Mouse (Mus musculus) stomach, embryonic 15.5 days (tissue): ENCODE results near the gene Capza1. TPM values are rescaled to one million over a fixed set of nuclear protein-coding genes. Genes with fewer than 3 reads are reported as not detected.
"Not testable (repeated sequence)": the region's sequence is repeated elsewhere in the genome, so short reads cannot be mapped to it uniquely, and the experiment has no call there.

Source experiments
- ATAC-seq: fragments of 200-750 bp; cut with Nextera tagmentation; 2 replicates; pipeline ENCODE4 v1.8.0; 2017; ENCODE audit warnings: low read depth, moderate number of reproducible peaks, moderate TSS enrichment; ENCODE audit not compliant: insufficient read depth, low FRiP score
- H3K27ac ChIP-seq: fragments of 300-500 bp; sonication (generic); 2 replicates; pipeline ENCODE4 v1.5.1; 2015; ENCODE audit warnings: mild to moderate bottlenecking, inconsistent platforms
- H3K27me3 ChIP-seq: fragments of 300-500 bp; sonication (generic); replicated peaks from 2 replicates; pipeline ENCODE4 v1.6.1; 2015; ENCODE audit warnings: inconsistent platforms
- H3K36me3 ChIP-seq: fragments of 300-500 bp; sonication (generic); 2 replicates; pipeline ENCODE4 v1.6.1; 2015; ENCODE audit warnings: inconsistent platforms
- H3K4me1 ChIP-seq: fragments of 300-500 bp; sonication (generic); 2 replicates; pipeline ENCODE4 v1.6.1; 2015; ENCODE audit warnings: inconsistent platforms
- H3K4me2 ChIP-seq: fragments of 300-500 bp; sonication (generic); 2 replicates; pipeline ENCODE4 v1.6.1; 2015; ENCODE audit warnings: mild to moderate bottlenecking, inconsistent platforms
- H3K4me3 ChIP-seq: fragments of 300-500 bp; sonication (generic); replicated peaks from 2 replicates; pipeline ENCODE4 v1.5.1; 2015; ENCODE audit warnings: inconsistent platforms
- H3K9ac ChIP-seq: fragments of 300-500 bp; sonication (generic); 2 replicates; pipeline ENCODE4 v1.6.1; 2015; ENCODE audit warnings: inconsistent platforms
- H3K9me3 ChIP-seq: fragments of 300-500 bp; sonication (generic); 2 replicates; pipeline ENCODE4 v1.6.1; 2016; ENCODE audit warnings: inconsistent platforms
- WGBS: fragments of 180-500 bp; shearing (Covaris S2); methylation state at CpG from one replicate; pipeline ENCODE4 v1.1.7; 2015; 5-methylcytosine and 5-hydroxymethylcytosine counted together
- polyA plus RNA-seq: library from polyadenylated mRNA; unstranded; fragments of >200 nt; fragmentation: Nextera tagmentation; extraction: Ambion mirVana; gene quantifications from 2 replicates; pipeline ENCODE4 v1.2.1, GENCODE M21; 2015

Capza1 gene
- polyA plus RNA-seq, 1 experiment from 2014 or later: 178 TPM

GRCm38 (mm10) chr3:104815346-104815745, 49.0 kb downstream of the Capza1 start:
- Histone ChIP-seq H3K27me3 (no peaks in the 10 kb centered on the region), H3K4me3 (no peak overlapping the region), H3K4me2 (no peak overlapping the region), H3K9ac (no peak overlapping the region), H3K9me3 (no peaks in the 10 kb centered on the region), H3K27ac (no peak overlapping the region), H3K4me1 (peaks cover 17% of the 10 kb centered on the region; the same call in 1 of the 2 replicates), H3K36me3 (no peaks in the 10 kb centered on the region; the same call in 1 of the 2 replicates)
- WGBS: 77% methylated on average over 2 of the region's 2 CpGs
- ATAC-seq: no peak

DNA sequence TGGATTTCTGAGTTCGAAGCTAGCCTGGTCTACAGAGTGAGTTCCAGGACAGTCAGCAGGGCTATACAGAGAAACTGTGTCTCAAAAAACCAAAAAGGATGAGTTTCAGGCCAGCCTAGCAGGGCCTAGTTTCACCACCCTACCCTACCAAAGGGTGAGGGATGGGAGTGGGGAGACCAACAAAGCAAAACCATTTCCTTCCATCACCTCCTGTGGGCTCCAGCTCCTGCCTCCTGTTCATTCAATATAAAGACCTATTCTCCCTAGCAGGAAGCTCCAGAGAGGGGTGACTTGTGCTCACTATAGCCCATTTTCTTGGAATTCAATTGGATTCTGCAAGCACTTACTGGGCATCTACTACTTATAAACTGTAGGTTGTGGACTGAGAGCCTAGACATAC, 49.6 kb downstream of the Capza1 start:
- Histone ChIP-seq H3K27ac (no peak overlapping the region), H3K4me2 (no peak overlapping the region), H3K27me3 (no peaks in the 10 kb centered on the region), H3K9ac (no peak overlapping the region), H3K4me1 (peaks cover 17% of the 10 kb centered on the region; the same call in 1 of the 2 replicates), H3K36me3 (no peaks in the 10 kb centered on the region; the same call in 1 of the 2 replicates), H3K4me3 (no peak overlapping the region), H3K9me3 (no peaks in the 10 kb centered on the region)
- no peak for ATAC-seq
- WGBS: 93% methylated on average over 1 of the region's 1 CpGs

- not testable (repeated sequence) for H3K4me3 ChIP-seq, ATAC-seq, H3K36me3 ChIP-seq, H3K9ac ChIP-seq, H3K4me2 ChIP-seq, H3K27me3 ChIP-seq, H3K9me3 ChIP-seq, H3K27ac ChIP-seq
- H3K4me1 ChIP-seq: peaks cover 13% of the 10 kb centered on the region; the same call in 1 of the 2 replicates
- WGBS: 83% methylated on average over 7 of the region's 7 CpGs
Observed at GRCm38 (mm10) chr3:104813227-104813626, 51.1 kb downstream of the Capza1 start.

DNA sequence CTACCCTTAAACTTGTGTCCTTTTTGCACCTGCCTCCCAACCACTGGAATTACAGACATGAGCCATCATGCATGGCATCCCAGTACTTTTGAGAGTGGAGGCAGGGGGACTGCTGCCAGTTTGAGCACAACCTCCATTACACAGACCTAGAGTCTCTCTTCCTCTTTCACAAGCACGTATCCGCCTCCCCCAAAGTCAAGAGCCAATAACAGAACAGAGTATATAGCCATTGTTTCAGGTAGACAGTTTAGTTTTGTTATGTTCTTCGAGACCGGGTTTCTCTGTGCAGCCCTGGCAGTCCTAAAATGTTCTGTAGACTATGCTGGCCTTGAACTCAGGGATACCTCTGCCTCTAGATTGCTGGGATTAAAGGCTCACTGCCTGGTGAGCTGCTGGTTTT, 52.1 kb downstream of the Capza1 start:
- no peaks in the 10 kb centered on the region; the same call in 1 of the 2 replicates for H3K36me3 ChIP-seq
- H3K4me3 ChIP-seq: no peak overlapping the region
- peaks cover 13% of the 10 kb centered on the region; the same call in 1 of the 2 replicates for H3K4me1 ChIP-seq
- no peak overlapping the region for H3K4me2 ChIP-seq
- H3K9me3 ChIP-seq: no peaks in the 10 kb centered on the region
- WGBS: 69% methylated on average over 4 of the region's 4 CpGs
- no peaks in the 10 kb centered on the region for H3K27me3 ChIP-seq
- H3K27ac ChIP-seq: no peak overlapping the region; the same call in 1 of the 2 replicates
- ATAC-seq: no peak
- H3K9ac ChIP-seq: no peak overlapping the region

GRCm38 (mm10) chr3:104811752-104812151, 52.6 kb downstream of the Capza1 start:
- peak; percentile 72 for ATAC-seq
- Histone ChIP-seq H3K36me3 (no peaks in the 10 kb centered on the region; the same call in 1 of the 2 replicates), H3K4me1 (peaks cover 9% of the 10 kb centered on the region; the same call in 1 of the 2 replicates), H3K27ac (no peak overlapping the region), H3K4me2 (no peak overlapping the region), H3K4me3 (no peak overlapping the region), H3K9me3 (no peaks in the 10 kb centered on the region), H3K9ac (no peak overlapping the region), H3K27me3 (no peaks in the 10 kb centered on the region)
- WGBS: 44% methylated on average over 3 of the region's 3 CpGs

GRCm38 (mm10) chr3:104805539-104805938, 58.8 kb downstream of the Capza1 start:
- Histone ChIP-seq H3K36me3 (peaks cover 28% of the 10 kb centered on the region), H3K9me3 (no peaks in the 10 kb centered on the region), H3K27ac (no peak overlapping the region), H3K4me1 (no peaks in the 10 kb centered on the region), H3K4me2 (no peak overlapping the region), H3K9ac (no peak overlapping the region), H3K4me3 (no peak overlapping the region), H3K27me3 (no peaks in the 10 kb centered on the region)
- WGBS: 75% methylated on average over 9 of the region's 9 CpGs
- ATAC-seq: no peak

GRCm38 (mm10) chr3:104804312-104804711, 60.0 kb downstream of the Capza1 start:
- no peak overlapping the region for H3K9ac ChIP-seq
- no peak overlapping the region for H3K4me3 ChIP-seq
- H3K36me3 ChIP-seq: peaks cover 40% of the 10 kb centered on the region
- H3K9me3 ChIP-seq: no peaks in the 10 kb centered on the region
- H3K4me1 ChIP-seq: no peaks in the 10 kb centered on the region
- no peak for ATAC-seq
- no peak overlapping the region for H3K27ac ChIP-seq
- WGBS: 93% methylated on average over 10 of the region's 10 CpGs
- no peak overlapping the region for H3K4me2 ChIP-seq
- H3K27me3 ChIP-seq: no peaks in the 10 kb centered on the region

GRCm38 (mm10) chr3:104801481-104801880, 62.8 kb downstream of the Capza1 start:
- no peak overlapping the region for H3K4me2 ChIP-seq

DNA sequence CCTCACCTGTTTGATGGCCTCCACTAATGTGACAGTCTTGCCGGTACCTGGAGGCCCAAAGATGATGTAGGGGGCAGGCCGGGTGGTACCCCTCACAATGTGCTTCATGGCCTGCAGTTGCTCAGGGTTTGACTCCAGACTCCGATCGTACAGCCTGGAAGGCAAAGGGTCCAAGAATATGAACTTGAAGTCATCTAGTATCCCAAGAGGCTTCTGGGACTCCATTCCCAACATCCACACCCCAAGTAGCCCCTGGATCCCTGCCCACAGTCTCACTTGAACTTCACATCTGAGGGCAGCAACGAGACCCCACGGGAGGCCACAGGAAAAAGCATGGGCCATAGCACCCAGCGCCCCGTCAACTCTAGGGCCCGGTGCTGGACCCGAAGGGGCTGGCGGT, 63.6 kb downstream of the Capza1 start:
- peaks cover 5% of the 10 kb centered on the region; the same call in 1 of the 2 replicates for H3K4me1 ChIP-seq
- no peak for ATAC-seq
- no peak overlapping the region for H3K27ac ChIP-seq
- no peaks in the 10 kb centered on the region for H3K27me3 ChIP-seq
- H3K36me3 ChIP-seq: peaks cover 53% of the 10 kb centered on the region
- H3K4me2 ChIP-seq: no peak overlapping the region
- H3K4me3 ChIP-seq: no peak overlapping the region
- no peak overlapping the region for H3K9ac ChIP-seq
- WGBS: 93% methylated on average over 11 of the region's 11 CpGs
- no peaks in the 10 kb centered on the region for H3K9me3 ChIP-seq

More at GRCm38 (mm10) chr3:104801481-104801880, 62.8 kb downstream of the Capza1 start:
- ATAC-seq: no peak
- 94% methylated on average over 6 of the region's 6 CpGs for WGBS
- Histone ChIP-seq H3K27me3 (no peaks in the 10 kb centered on the region), H3K27ac (no peak overlapping the region), H3K9ac (no peak overlapping the region), H3K36me3 (peaks cover 51% of the 10 kb centered on the region), H3K9me3 (no peaks in the 10 kb centered on the region), H3K4me3 (no peak overlapping the region), H3K4me1 (no peaks in the 10 kb centered on the region)

DNA sequence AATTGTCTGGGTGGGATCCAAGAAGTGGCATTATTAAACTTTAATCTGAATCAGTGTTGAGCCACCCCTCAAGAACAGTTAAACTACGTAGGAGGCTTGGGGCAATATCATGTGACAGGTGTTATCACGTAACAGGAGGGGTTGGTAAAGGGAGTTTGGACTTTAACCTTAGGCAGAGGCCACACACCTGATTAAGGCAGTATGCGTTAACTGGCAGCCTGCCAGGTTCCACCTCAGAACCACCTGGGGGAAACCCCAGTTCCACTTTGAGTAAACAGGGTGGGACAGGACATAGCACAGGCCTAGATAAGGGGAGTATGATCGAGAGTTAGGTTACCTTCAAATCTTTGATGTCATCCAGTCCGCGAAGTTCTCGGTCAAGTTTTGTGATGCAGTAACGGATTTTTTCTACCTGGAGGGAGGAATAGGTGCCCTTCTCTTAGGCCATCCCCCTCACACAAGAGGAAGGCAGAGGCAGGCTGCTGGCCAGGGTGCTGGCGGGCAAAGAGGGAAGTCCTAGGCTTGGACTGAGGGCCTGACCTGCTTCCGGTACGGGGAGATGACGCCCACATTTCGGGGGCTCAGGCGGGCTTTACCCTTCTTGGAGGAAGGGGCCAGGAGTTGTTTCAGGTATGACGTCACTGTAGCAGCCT, 67.7 kb downstream of the Capza1 start:
- H3K27ac ChIP-seq: peak overlapping the region; percentile 86
- H3K4me3 ChIP-seq: no peak overlapping the region
- peak; percentile 82 for ATAC-seq
- H3K4me1 ChIP-seq: peaks cover 43% of the 10 kb centered on the region
- H3K27me3 ChIP-seq: no peaks in the 10 kb centered on the region
- no peak overlapping the region for H3K4me2 ChIP-seq
- no peaks in the 10 kb centered on the region for H3K9me3 ChIP-seq
- peaks cover 44% of the 10 kb centered on the region for H3K36me3 ChIP-seq
- H3K9ac ChIP-seq: no peak overlapping the region
- 62% methylated on average over 15 of the region's 15 CpGs for WGBS

GRCm38 (mm10) chr3:104795661-104796340, 68.5 kb downstream of the Capza1 start:
- Histone ChIP-seq H3K4me2 (0 out of 2 replicates have a peak overlapping the region, but pooled peaks have one; percentile 1), H3K27me3 (no peaks in the 10 kb centered on the region), H3K4me3 (no peak overlapping the region), H3K36me3 (peaks cover 36% of the 10 kb centered on the region), H3K4me1 (peaks cover 50% of the 10 kb centered on the region), H3K27ac (peak overlapping the region; percentile 86), H3K9me3 (no peaks in the 10 kb centered on the region), H3K9ac (no peak overlapping the region)
- ATAC-seq: no peak
- 69% methylated on average over 15 of the region's 15 CpGs for WGBS

DNA sequence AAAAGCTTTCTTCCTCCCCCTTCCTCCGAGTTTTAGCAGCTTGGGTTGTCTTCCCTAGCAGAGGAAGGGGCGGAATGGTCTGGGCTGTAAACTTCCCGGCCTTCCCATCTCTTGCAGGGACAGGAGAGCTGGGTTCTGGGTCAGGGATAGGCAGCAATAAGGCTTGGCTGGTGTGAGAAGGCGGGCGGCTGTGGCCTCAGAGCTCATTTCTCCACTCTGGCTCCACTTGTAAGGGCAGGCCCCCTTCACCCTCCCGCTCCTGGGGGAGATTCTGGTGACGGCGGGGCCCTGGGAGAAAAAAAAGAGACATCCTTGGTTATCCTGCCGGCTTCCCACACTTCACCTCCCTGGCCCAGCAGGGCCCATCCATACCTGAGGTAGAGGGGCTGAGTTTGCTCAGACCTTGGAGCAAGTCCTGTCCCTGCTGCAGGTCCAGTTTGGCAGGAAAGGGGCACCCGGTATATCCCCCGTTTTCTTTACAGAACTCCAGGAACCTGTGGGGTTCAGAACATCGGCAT, 69.3 kb downstream of the Capza1 start:
- Histone ChIP-seq H3K9ac (no peak overlapping the region), H3K4me2 (peak overlapping the region; percentile 22; the same call in 1 of the 2 replicates), H3K36me3 (peaks cover 29% of the 10 kb centered on the region), H3K27me3 (no peaks in the 10 kb centered on the region), H3K4me3 (no peak overlapping the region), H3K9me3 (no peaks in the 10 kb centered on the region), H3K27ac (peak overlapping the region; percentile 86), H3K4me1 (peaks cover 58% of the 10 kb centered on the region)
- no peak for ATAC-seq
- WGBS: 41% methylated on average over 12 of the region's 12 CpGs
